Comparison of ENCODE assay signal across 13 mouse cellular contexts in the genomic region with DNA sequence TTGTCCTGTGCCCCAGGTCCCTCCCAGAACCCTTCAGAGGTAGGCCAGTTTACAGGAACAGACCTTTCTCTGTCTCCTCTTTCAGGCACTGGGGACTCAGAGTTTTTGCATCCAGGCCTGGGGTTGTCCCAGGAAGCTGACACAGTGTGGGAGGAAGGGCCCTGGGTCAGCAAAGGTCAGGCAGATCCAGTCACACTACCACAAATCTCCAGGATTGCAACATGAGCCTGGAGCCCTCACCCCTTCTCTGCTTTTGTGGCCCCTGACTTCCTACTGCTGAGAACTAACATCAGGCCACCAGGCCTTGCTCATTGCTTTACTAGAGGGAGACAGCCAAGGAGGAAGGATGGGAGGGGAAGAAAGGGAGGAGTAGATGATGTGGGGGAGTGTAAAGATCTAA. TPM values are rescaled to one million over a fixed set of nuclear protein-coding genes. Genes with fewer than 3 reads are reported as not detected.
DNase-seq lines count a peak whose midpoint lies in the region; ATAC-seq lines count a peak whose summit lies in the region.
"Had no signal": no experiment of that assay in that cellular context is flagged by ENCODE, and none has a peak within 500 bp of the region (broad histone marks: within the 10 kb centered on the region; RNA-seq: fewer than 3 reads in every experiment).

No protein-coding gene starts in this region.

- H3K27me3 ChIP-seq in liver, embryonic 11.5 days (replicated peaks; ENCODE audit: control insufficient read depth, insufficient read depth, low read length): no peaks in the 10 kb centered on the region
- H3K27me3 ChIP-seq: forebrain, embryonic 15.5 days; limb, embryonic 12.5 days; neural tube, embryonic 12.5 days had no signal

- 0 out of 2 replicates have a peak, but pooled peaks have one; percentile 37 for ATAC-seq in liver, embryonic 11.5 days (replicated peaks; ENCODE audit: low FRiP score)
- 0 out of 2 replicates have a peak, but pooled peaks have one; percentile 6 for ATAC-seq in neutrophil, adult 5-6 weeks (ENCODE audit: extremely low read depth, insufficient number of reproducible peaks, low FRiP score, poor library complexity, severe bottlenecking)
- ATAC-seq: forebrain, embryonic 15.5 days had no signal

- peak overlapping the region; percentile 13; the same call in 1 of the 2 replicates for H3K27ac ChIP-seq in liver, embryonic 11.5 days (ENCODE audit: low read depth, low read length)
- H3K27ac ChIP-seq: forebrain, embryonic 15.5 days; limb, embryonic 12.5 days; neural tube, embryonic 12.5 days; stomach, postnatal 0 days had no signal

- H3K4me3 ChIP-seq in liver, embryonic 11.5 days (ENCODE audit: low read depth, low read length): no peak overlapping the region
- H3K4me3 ChIP-seq: forebrain, embryonic 15.5 days; limb, embryonic 12.5 days; neural tube, embryonic 12.5 days had no signal

- DNase-seq in lung, postnatal 36 days: peak; percentile 30
- DNase-seq in lung, postnatal 4 days: no peak
- DNase-seq in kidney, adult 9 months: peak; percentile 50
- no peak for DNase-seq in liver, embryonic 11.5 days (ENCODE audit: low spot score)
- DNase-seq in gastrocnemius, adult 8-10 months (ENCODE audit: low spot score in 2 of 2): no peak
- no peak for DNase-seq in spleen, adult 12 weeks (ENCODE audit: low spot score)
- no peak for DNase-seq in spleen, postnatal 14 days (ENCODE audit: low spot score in 2 of 2)
- DNase-seq: right cerebral cortex, postnatal 14 days had no signal

- H3K9ac ChIP-seq in liver, embryonic 11.5 days (ENCODE audit: low read depth, low read length): no peak overlapping the region
- H3K9ac ChIP-seq: forebrain, embryonic 15.5 days; limb, embryonic 12.5 days; neural tube, embryonic 12.5 days had no signal

- peaks cover 7% of the 10 kb centered on the region; the same call in 1 of the 2 replicates for H3K4me1 ChIP-seq in liver, embryonic 11.5 days (replicated peaks; ENCODE audit: control insufficient read depth, insufficient read depth, low read length)
- H3K4me1 ChIP-seq: forebrain, embryonic 15.5 days; neural tube, embryonic 12.5 days had no signal

- no peaks in the 10 kb centered on the region for H3K9me3 ChIP-seq in liver, embryonic 11.5 days (ENCODE audit: control insufficient read depth, low read length)
- H3K9me3 ChIP-seq: forebrain, embryonic 15.5 days; limb, embryonic 12.5 days; neural tube, embryonic 12.5 days had no signal

- no peaks in the 10 kb centered on the region for H3K36me3 ChIP-seq in liver, embryonic 11.5 days (ENCODE audit: control insufficient read depth, insufficient read depth, low read length)
- H3K36me3 ChIP-seq: forebrain, embryonic 15.5 days; limb, embryonic 12.5 days; neural tube, embryonic 12.5 days had no signal

- H3K4me2 ChIP-seq in liver, embryonic 11.5 days: peak overlapping the region; percentile 39
- H3K4me2 ChIP-seq: forebrain, embryonic 15.5 days; limb, embryonic 12.5 days; neural tube, embryonic 12.5 days had no signal

RNA-seq across cellular contexts. Expression of gene Ikbke, which starts 2.6 kb away (rescaled TPM):
- 3.9 and 4.7 TPM in 2 replicates for polyA plus RNA-seq in liver, embryonic 11.5 days (2014; fragmentation: Nextera tagmentation; extraction: Ambion mirVana)
- total RNA-seq in neutrophil, adult 5-6 weeks (2017): 28.6 and 38.6 TPM in 2 replicates
- 1 to 10 TPM in 1 of 4 experiments, under 1 TPM in 2, not detected in 1; 0.41 to 1.4 (median 0.70) TPM for total RNA-seq in gastrocnemius, adult 8-10 months (2022)

RNA-seq across cellular contexts. Expression of gene Rassf5, which starts 31.8 kb away (rescaled TPM):
- 3.7 and 4.1 TPM in 2 replicates for polyA plus RNA-seq in liver, embryonic 11.5 days (2014; fragmentation: Nextera tagmentation; extraction: Ambion mirVana)
- total RNA-seq in neutrophil, adult 5-6 weeks (2017): 193 and 204 TPM in 2 replicates
- 1 to 10 TPM in 1 of 4 experiments, under 1 TPM in 2, not detected in 1; 0.35 to 1.1 (median 0.39) TPM for total RNA-seq in gastrocnemius, adult 8-10 months (2022)

Comparison
In these comparisons a context has a peak if more than half of its experiments do, and no peak if none do; other contexts are left out.
1. DNase-seq: peak in lung, postnatal 36 days (single experiment) and kidney, adult 9 months (single experiment); none in lung, postnatal 4 days (0 of 2), liver, embryonic 11.5 days (single experiment), gastrocnemius, adult 8-10 months (0 of 2), spleen, adult 12 weeks (single experiment) and spleen, postnatal 14 days (0 of 2).
2. RNA of gene Ikbke, which starts 2.6 kb away (total RNA-seq): 28.6 to 38.6 TPM in neutrophil, adult 5-6 weeks; 0.41 to 1.4 TPM in gastrocnemius, adult 8-10 months; every median in the first group is over 10 times any median in the second.
3. RNA of gene Rassf5, which starts 31.8 kb away (total RNA-seq): 193 to 204 TPM in neutrophil, adult 5-6 weeks; 0.35 to 1.1 TPM in gastrocnemius, adult 8-10 months; every median in the first group is over 10 times any median in the second.